Mouse (Mus musculus) heart, embryonic 14.5 days (tissue): ENCODE results near the gene Nkain4. TPM values are rescaled to one million over a fixed set of nuclear protein-coding genes. Genes with fewer than 3 reads are reported as not detected.
A peak's percentile ranks its signal among the peaks of the same experiment; 100 is the strongest.

Experiments
- ATAC-seq: fragments of 200-750 bp; cut with Nextera tagmentation; 2 replicates; pipeline ENCODE4 v1.8.0; 2017; ENCODE audit warnings: low read depth, moderate TSS enrichment; ENCODE audit not compliant: insufficient number of reproducible peaks, insufficient read depth, low FRiP score
- H3K27ac ChIP-seq, 2 experiments: fragments of 200-500 bp in 1 of 2; fragments of 300-500 bp in 1 of 2; sonication (generic) in 1 of 2; replicated peaks in 1 of 2; 2 replicates each; pipeline ENCODE4 v1.5.1; 2012 to 2014; ENCODE audit warnings: low read depth in 2 of 2, low read length in 2 of 2, control low read depth in 1 of 2, mild to moderate bottlenecking in 1 of 2, mixed read lengths in 1 of 2; ENCODE audit not compliant: control insufficient read depth in 1 of 2, insufficient read depth in 1 of 2
- H3K27me3 ChIP-seq: fragments of 300-500 bp; sonication (generic); 2 replicates; pipeline ENCODE4 v1.6.1; 2014; ENCODE audit warnings: mild to moderate bottlenecking, low read length, control low read depth; ENCODE audit not compliant: control insufficient read depth, insufficient read depth
- H3K36me3 ChIP-seq: fragments of 300-500 bp; sonication (generic); 2 replicates; pipeline ENCODE4 v1.6.1; 2014; ENCODE audit warnings: mild to moderate bottlenecking, control low read depth, low read length, mixed read lengths; ENCODE audit not compliant: control insufficient read depth, insufficient read depth
- H3K4me1 ChIP-seq, 2 experiments: fragments of 200-500 bp in 1 of 2; fragments of 300-500 bp in 1 of 2; sonication (generic) in 1 of 2; 2 replicates each; pipeline ENCODE4 v1.6.1; 2012 to 2014; ENCODE audit warnings: low read length in 2 of 2, control low read depth in 1 of 2, mixed read lengths in 1 of 2; ENCODE audit not compliant: control insufficient read depth in 2 of 2, insufficient read depth in 2 of 2
- H3K4me2 ChIP-seq: fragments of 300-500 bp; sonication (generic); 2 replicates; pipeline ENCODE4 v1.6.1; 2014; ENCODE audit warnings: mild to moderate bottlenecking, low read length
- H3K4me3 ChIP-seq, 2 experiments: fragments of 200-500 bp in 1 of 2; fragments of 300-500 bp in 1 of 2; sonication (generic) in 1 of 2; 2 replicates each; pipeline ENCODE4 v1.5.1; 2012 to 2014; ENCODE audit warnings: low read length in 2 of 2, mild to moderate bottlenecking in 2 of 2, control low read depth in 1 of 2, low read depth in 1 of 2, moderate library complexity in 1 of 2; ENCODE audit not compliant: control insufficient read depth in 1 of 2, insufficient read depth in 1 of 2
- H3K9ac ChIP-seq: fragments of 300-500 bp; sonication (generic); 2 replicates; pipeline ENCODE4 v1.6.1; 2014; ENCODE audit warnings: mild to moderate bottlenecking, low read length
- H3K9me3 ChIP-seq: fragments of 300-500 bp; sonication (generic); 2 replicates; pipeline ENCODE4 v1.6.1; 2016; ENCODE audit warnings: low read length, control low read depth; ENCODE audit not compliant: control insufficient read depth
- WGBS: fragments of 180-500 bp; shearing (Covaris S2); extraction: QIAGEN DNeasy Blood & Tissue Kit; methylation state at CpG from one replicate; pipeline ENCODE4 v1.1.7; 2014; 5-methylcytosine and 5-hydroxymethylcytosine counted together
- polyA plus RNA-seq: library from polyadenylated mRNA; unstranded; fragments of >200 nt; fragmentation: Nextera tagmentation; extraction: Ambion mirVana; gene quantifications from 2 replicates; pipeline ENCODE4 v1.2.1, GENCODE M21; 2014

Nkain4 gene
- polyA plus RNA-seq, 1 experiment from 2014 or later: 57.4 TPM

- peaks cover 5 to 19% of the 10 kb centered on the region in 2 experiments; a peak in 3 of 4 replicates for H3K4me1 ChIP-seq
- WGBS: under 1% methylated on average over 87 of the region's 97 CpGs
- no peak overlapping the region for H3K9ac ChIP-seq
- H3K36me3 ChIP-seq: no peaks in the 10 kb centered on the region
- H3K4me3 ChIP-seq: peak overlapping the region; percentile 36 to 47
- H3K9me3 ChIP-seq: no peaks in the 10 kb centered on the region
- H3K27ac ChIP-seq: no peak overlapping the region
- ATAC-seq: no peak
- H3K4me2 ChIP-seq: peak overlapping the region; percentile 85
- peaks cover 97% of the 10 kb centered on the region for H3K27me3 ChIP-seq
Observed at GRCm38 (mm10) chr2:180892841-180893521, 61.5 kb downstream of the Nkain4 start.

GRCm38 (mm10) chr2:180891835-180892323, 62.6 kb downstream of the Nkain4 start:
- Histone ChIP-seq H3K36me3 (no peaks in the 10 kb centered on the region), H3K4me3 (0 out of 4 replicates have a peak overlapping the region, but pooled peaks of 1 of the 2 experiments have one; percentile 8), H3K27ac (no peak overlapping the region), H3K4me2 (no peak overlapping the region), H3K27me3 (peaks cover 100% of the 10 kb centered on the region), H3K9ac (no peak overlapping the region), H3K4me1 (peaks cover 5 to 19% of the 10 kb centered on the region in 2 experiments; a peak in 3 of 4 replicates), H3K9me3 (no peaks in the 10 kb centered on the region)
- 18% methylated on average over 9 of the region's 9 CpGs for WGBS
- no peak for ATAC-seq

- Histone ChIP-seq H3K9ac (no peak overlapping the region), H3K27me3 (peaks cover 96% of the 10 kb centered on the region), H3K4me2 (no peak overlapping the region), H3K27ac (no peak overlapping the region), H3K4me1 (peaks cover 5 to 19% of the 10 kb centered on the region in 2 experiments; a peak in 3 of 4 replicates), H3K9me3 (no peaks in the 10 kb centered on the region), H3K4me3 (0 out of 4 replicates have a peak overlapping the region, but pooled peaks of 1 of the 2 experiments have one; percentile 8), H3K36me3 (no peaks in the 10 kb centered on the region)
- 2% methylated on average over 37 of the region's 37 CpGs for WGBS
- ATAC-seq: no peak
Observed at GRCm38 (mm10) chr2:180891075-180891834, 63.2 kb downstream of the Nkain4 start.

DNA sequence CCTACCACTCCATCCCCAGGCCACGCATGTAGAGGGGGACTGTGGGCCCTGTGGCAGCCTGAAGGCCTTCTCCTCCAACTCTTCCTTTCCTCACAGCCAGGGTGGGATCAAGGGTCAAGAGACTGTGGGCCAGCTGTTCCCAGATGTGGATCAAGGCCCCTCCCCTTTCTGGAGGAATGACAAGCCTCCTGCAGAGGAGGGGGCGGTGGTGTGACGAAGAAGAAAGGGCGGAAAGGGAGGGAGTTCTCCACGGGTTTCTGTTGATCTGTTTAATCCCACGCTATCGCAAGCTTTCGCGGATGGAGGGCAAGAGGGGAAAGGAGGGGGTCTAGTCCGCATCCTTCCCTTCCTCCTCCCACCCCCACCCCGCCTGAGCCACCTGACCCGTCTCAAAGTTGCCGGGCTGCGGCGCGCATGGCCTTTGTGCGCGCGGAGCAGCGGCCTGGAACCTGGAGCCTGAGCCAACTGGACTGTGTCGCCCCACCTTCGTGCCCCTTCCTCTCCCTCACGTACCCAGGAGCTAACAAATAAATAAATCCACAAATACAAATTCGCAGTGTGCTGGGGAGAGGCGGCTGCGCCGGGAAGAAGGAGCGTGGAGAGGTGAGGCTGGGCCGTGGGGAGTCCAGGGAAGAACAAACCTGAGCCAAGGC, 64.0 kb downstream of the Nkain4 start:
- Histone ChIP-seq H3K36me3 (no peaks in the 10 kb centered on the region), H3K4me1 (peaks cover 5 to 19% of the 10 kb centered on the region in 2 experiments; a peak in 3 of 4 replicates), H3K27ac (no peak overlapping the region), H3K4me2 (no peak overlapping the region), H3K9me3 (no peaks in the 10 kb centered on the region), H3K4me3 (no peak overlapping the region), H3K9ac (no peak overlapping the region), H3K27me3 (peaks cover 94% of the 10 kb centered on the region)
- ATAC-seq: no peak
- 3% methylated on average over 27 of the region's 29 CpGs for WGBS

DNA sequence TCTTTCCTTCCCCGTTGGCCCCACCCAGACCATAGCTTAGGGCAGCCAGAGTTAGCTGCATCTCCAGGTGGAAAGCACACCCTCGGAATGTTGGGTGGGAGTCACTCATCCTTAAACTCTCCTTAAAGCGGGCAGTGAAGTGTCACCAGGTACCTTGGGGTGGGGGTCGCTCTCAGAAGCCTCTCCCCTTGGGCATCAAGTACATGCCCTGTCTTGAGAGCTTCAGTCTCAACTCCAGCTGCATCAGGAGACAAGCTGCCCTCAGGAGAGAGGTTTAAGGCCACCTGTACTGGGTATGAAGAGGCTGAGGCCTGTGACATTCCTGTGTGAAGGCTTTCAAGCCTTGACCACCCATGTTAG, 64.6 kb downstream of the Nkain4 start:
- Histone ChIP-seq H3K27me3 (peaks cover 94% of the 10 kb centered on the region), H3K36me3 (no peaks in the 10 kb centered on the region), H3K4me2 (no peak overlapping the region), H3K9ac (no peak overlapping the region), H3K27ac (no peak overlapping the region), H3K9me3 (no peaks in the 10 kb centered on the region), H3K4me1 (peaks cover 5 to 19% of the 10 kb centered on the region in 2 experiments; a peak in 3 of 4 replicates), H3K4me3 (no peak overlapping the region)
- 7% methylated on average over 4 of the region's 4 CpGs for WGBS
- no peak for ATAC-seq

DNA sequence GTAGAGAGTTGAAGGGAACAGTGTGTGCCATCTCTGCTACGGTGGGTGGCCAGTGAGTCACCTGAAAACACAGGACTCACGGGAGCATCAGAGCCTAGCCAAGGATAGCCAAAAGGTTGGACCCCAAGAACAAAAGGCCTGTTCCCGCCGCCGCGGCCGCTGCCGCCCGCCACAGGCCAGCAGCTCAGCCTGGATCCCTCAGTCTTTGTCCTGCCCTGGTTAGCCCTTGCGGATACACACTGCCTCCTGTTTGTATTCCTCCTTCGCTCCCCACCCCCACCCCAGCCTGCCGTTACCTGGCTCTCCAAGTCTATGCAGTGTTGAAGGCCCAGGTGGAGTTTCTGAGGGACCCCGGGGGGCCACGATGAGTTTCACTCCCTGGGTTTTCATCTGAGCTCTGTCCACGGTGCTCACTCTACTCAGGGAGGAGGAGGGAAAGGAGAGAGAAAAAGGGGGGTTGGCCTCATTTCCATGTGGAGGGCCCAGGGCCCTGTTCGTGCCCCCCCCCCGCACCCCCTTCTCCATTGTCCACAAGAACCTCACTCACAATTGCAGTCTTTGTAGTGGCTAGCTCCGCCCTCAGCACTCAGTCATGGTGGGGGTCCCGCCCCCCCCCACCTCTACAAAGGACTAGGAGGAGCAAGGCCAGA, 65.1 kb downstream of the Nkain4 start:
- H3K36me3 ChIP-seq: no peaks in the 10 kb centered on the region
- peaks cover 90% of the 10 kb centered on the region for H3K27me3 ChIP-seq
- H3K9me3 ChIP-seq: no peaks in the 10 kb centered on the region
- H3K4me3 ChIP-seq: no peak overlapping the region
- ATAC-seq: no peak
- H3K4me1 ChIP-seq: peaks cover 2 to 17% of the 10 kb centered on the region in 2 experiments; a peak in 3 of 4 replicates
- H3K27ac ChIP-seq: no peak overlapping the region
- WGBS: 9% methylated on average over 18 of the region's 19 CpGs
- H3K4me2 ChIP-seq: no peak overlapping the region
- H3K9ac ChIP-seq: no peak overlapping the region

DNA sequence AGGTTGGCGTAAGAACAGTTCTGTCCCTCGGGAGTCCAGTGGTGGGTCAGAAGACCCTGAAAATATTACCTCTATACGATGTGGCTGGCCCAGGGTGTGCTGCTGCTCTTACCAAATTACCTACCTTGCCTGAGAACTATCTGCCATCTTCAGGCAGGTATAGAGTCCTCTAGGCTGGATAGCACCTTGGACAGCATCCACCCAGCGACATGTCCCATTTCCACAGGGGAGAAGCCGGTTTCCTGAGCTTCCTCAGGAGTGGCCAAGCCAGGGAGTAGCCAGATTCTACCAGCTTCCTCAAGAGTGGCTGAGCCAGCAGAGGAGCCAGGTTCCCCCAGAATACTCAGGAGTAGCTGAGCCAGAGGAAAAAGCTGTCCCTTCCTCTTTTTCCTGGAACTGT, 69.2 kb downstream of the Nkain4 start:
- Histone ChIP-seq H3K36me3 (no peaks in the 10 kb centered on the region), H3K27me3 (peaks cover 49% of the 10 kb centered on the region), H3K27ac (no peak overlapping the region), H3K9ac (no peak overlapping the region), H3K9me3 (no peaks in the 10 kb centered on the region), H3K4me1 (no peaks in the 10 kb centered on the region), H3K4me2 (no peak overlapping the region), H3K4me3 (no peak overlapping the region)
- ATAC-seq: no peak
- WGBS: 51% methylated on average over 5 of the region's 5 CpGs
